Mouse (Mus musculus) c-Kit-positive CD71-positive TER-119-negative erythroid progenitor cells, embryonic 14.5 days (primary cell): ENCODE measurements at regions not wholly inside any gene's neighbourhood (a gene's known extent, or its start where the extent isn't known, plus 50 kb on each side); places are given as distances from the start of the nearest gene placed in this dataset.

Source experiments
- DNase-seq: peaks from one replicate; pipeline ENCODE4 v3.0.0-alpha.2; 2013; ENCODE audit warnings: low read depth

GRCm38 (mm10) chr5:37898041-37898615, 73.7 kb upstream of the Msx1 start:
- DNase-seq, result no peak

- DNase-seq, result no peak
Measured at GRCm38 (mm10) chr5:37897501-37897900, 73.1 kb upstream of the Msx1 start.

- DNase-seq, result no peak
Measured at GRCm38 (mm10) chr5:37895441-37896336, 71.3 kb upstream of the Msx1 start.

GRCm38 (mm10) chr5:37893639-37894550, 69.5 kb upstream of the Msx1 start:
- no peak for DNase-seq

- no peak for DNase-seq
Measured at GRCm38 (mm10) chr5:37890641-37891040, 66.3 kb upstream of the Msx1 start.

GRCm38 (mm10) chr5:37879668-37880380, 55.4 kb upstream of the Msx1 start:
- DNase-seq, result no peak

- no peak for DNase-seq
Measured at GRCm38 (mm10) chr5:37876240-37876639, 51.9 kb upstream of the Msx1 start.

GRCm38 (mm10) chr5:37875452-37875851, 51.1 kb upstream of the Msx1 start:
- no peak for DNase-seq

- DNase-seq, result no peak
Measured at GRCm38 (mm10) chr5:37874784-37875281, 50.5 kb upstream of the Msx1 start.
